16 mouse cellular contexts compared by ENCODE assay signal in genomic region chr3:139796685-139797084, GRCm38 (mm10).
"Had no signal": no experiment of that assay in that cellular context is flagged by ENCODE, and none has a peak within 500 bp of the region (broad histone marks: within the 10 kb centered on the region; RNA-seq: fewer than 3 reads in every experiment).

No protein-coding gene starts in this region.

- H3K4me2 ChIP-seq: lung, embryonic 14.5 days; midbrain, embryonic 12.5 days; neural tube, embryonic 13.5 days; stomach, embryonic 15.5 days had no signal

- H3K9me3 ChIP-seq: midbrain, embryonic 10.5 days; neural tube, embryonic 13.5 days; stomach, embryonic 15.5 days had no signal

- H3K4me3 ChIP-seq: midbrain, embryonic 10.5 days; midbrain, embryonic 12.5 days; myocyte; neural tube, embryonic 13.5 days; stomach, embryonic 15.5 days had no signal

- ATAC-seq: midbrain, embryonic 16.5 days had no signal

- H3K27me3 ChIP-seq: midbrain, embryonic 12.5 days; neural tube, embryonic 13.5 days; stomach, embryonic 15.5 days had no signal

- H3K27ac ChIP-seq: midbrain, embryonic 10.5 days; midbrain, embryonic 12.5 days; neural tube, embryonic 13.5 days; stomach, embryonic 15.5 days; stomach, postnatal 0 days had no signal

- H3K36me3 ChIP-seq: midbrain, embryonic 10.5 days; midbrain, embryonic 12.5 days; neural tube, embryonic 13.5 days; stomach, embryonic 15.5 days had no signal

- H3K4me1 ChIP-seq: midbrain, embryonic 10.5 days; midbrain, embryonic 12.5 days; stomach, embryonic 15.5 days had no signal

- DNase-seq: lung, adult 18-20 months; lung, embryonic 14.5 days; lung, postnatal 10 days; lung, postnatal 4 days; midbrain, embryonic 14.5 days; right cerebral cortex, postnatal 14 days; thymus, adult 2 months; thymus, postnatal 25 days; thymus, postnatal 4 days had no signal

- H3K9ac ChIP-seq: lung, embryonic 14.5 days; midbrain, embryonic 12.5 days; neural tube, embryonic 13.5 days; stomach, embryonic 15.5 days had no signal
